Mouse (Mus musculus) midbrain, embryonic 16.5 days (tissue): ENCODE results near the gene Gtf2h3. TPM values are rescaled to one million over a fixed set of nuclear protein-coding genes. Genes with fewer than 3 reads are reported as not detected.

Source experiments
- ATAC-seq: fragments of 200-750 bp; cut with Nextera tagmentation; 2 replicates; pipeline ENCODE4 v1.8.0; 2017; ENCODE audit warnings: moderate TSS enrichment
- H3K27ac ChIP-seq: fragments of 300-500 bp; sonication (generic); 2 replicates; pipeline ENCODE4 v1.5.1; 2014; ENCODE audit warnings: mild to moderate bottlenecking, low read length, mixed read lengths
- H3K27me3 ChIP-seq: fragments of 300-500 bp; sonication (generic); 2 replicates; pipeline ENCODE4 v1.6.1; 2014; ENCODE audit warnings: low read depth, low read length, mixed read lengths; ENCODE audit not compliant: control insufficient read depth, insufficient read depth
- H3K36me3 ChIP-seq: fragments of 300-500 bp; sonication (generic); 2 replicates; pipeline ENCODE4 v1.6.1; 2014; ENCODE audit warnings: mild to moderate bottlenecking, low read length, moderate library complexity, mixed read lengths; ENCODE audit not compliant: control insufficient read depth, insufficient read depth
- H3K4me1 ChIP-seq: fragments of 300-500 bp; sonication (generic); 2 replicates; pipeline ENCODE4 v1.6.1; 2014; ENCODE audit warnings: mild to moderate bottlenecking, low read length, mixed read lengths; ENCODE audit not compliant: control insufficient read depth, insufficient read depth
- H3K4me2 ChIP-seq: fragments of 300-500 bp; sonication (generic); 2 replicates; pipeline ENCODE4 v1.6.1; 2014; ENCODE audit warnings: mild to moderate bottlenecking, low read length, mixed read lengths
- H3K4me3 ChIP-seq: fragments of 300-500 bp; sonication (generic); 2 replicates; pipeline ENCODE4 v1.5.1; 2014; ENCODE audit warnings: low read depth, mild to moderate bottlenecking, low read length, moderate library complexity, mixed read lengths
- H3K9ac ChIP-seq: fragments of 300-500 bp; sonication (generic); 2 replicates; pipeline ENCODE4 v1.6.1; 2014; ENCODE audit warnings: low read depth, low read length, mixed read lengths
- H3K9me3 ChIP-seq: fragments of 300-500 bp; sonication (generic); replicated peaks from 2 replicates; pipeline ENCODE4 v1.6.1; 2014; ENCODE audit warnings: mild to moderate bottlenecking, low read length, mixed read lengths; ENCODE audit not compliant: control insufficient read depth, poor library complexity, severe bottlenecking
- WGBS: fragments of 180-500 bp; shearing (Covaris S2); extraction: QIAGEN DNeasy Blood & Tissue Kit; methylation state at CpG from one replicate; pipeline ENCODE4 v1.1.7; 2014; 5-methylcytosine and 5-hydroxymethylcytosine counted together
- polyA plus RNA-seq: library from polyadenylated mRNA; unstranded; fragments of >200 nt; fragmentation: Nextera tagmentation; extraction: Ambion mirVana; gene quantifications from 2 replicates; pipeline ENCODE4 v1.2.1, GENCODE M21; 2015

Gtf2h3 gene
- polyA plus RNA-seq, 1 experiment from 2014 or later, result 48.6 TPM

DNA sequence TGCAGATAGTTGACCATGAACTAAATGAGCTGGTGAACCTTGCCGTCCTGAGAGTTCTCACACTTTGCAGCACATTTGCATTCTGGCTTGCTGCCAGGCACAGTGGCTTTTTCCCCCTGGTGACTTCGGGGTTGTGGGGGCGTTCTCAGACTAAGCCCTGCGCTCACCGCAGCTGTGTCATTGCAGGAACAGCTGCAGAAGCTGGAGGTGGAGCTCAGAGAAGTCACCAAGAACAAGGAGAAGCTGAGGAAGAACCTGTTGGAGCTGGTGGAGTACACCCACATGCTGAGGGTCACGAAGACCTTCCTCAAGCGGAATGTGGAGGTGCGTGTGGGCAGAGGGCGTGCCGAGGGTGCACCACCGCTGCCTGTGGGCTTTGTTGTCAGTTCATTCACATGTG, 58.4 kb downstream of the Gtf2h3 start:
- Histone ChIP-seq H3K9ac (no peak overlapping the region), H3K27me3 (no peaks in the 10 kb centered on the region), H3K9me3 (no peaks in the 10 kb centered on the region), H3K4me1 (no peaks in the 10 kb centered on the region), H3K36me3 (peaks cover 65% of the 10 kb centered on the region), H3K4me2 (no peak overlapping the region), H3K4me3 (no peak overlapping the region), H3K27ac (no peak overlapping the region)
- 86% methylated on average over 11 of the region's 11 CpGs for WGBS
- ATAC-seq, result no peak

DNA sequence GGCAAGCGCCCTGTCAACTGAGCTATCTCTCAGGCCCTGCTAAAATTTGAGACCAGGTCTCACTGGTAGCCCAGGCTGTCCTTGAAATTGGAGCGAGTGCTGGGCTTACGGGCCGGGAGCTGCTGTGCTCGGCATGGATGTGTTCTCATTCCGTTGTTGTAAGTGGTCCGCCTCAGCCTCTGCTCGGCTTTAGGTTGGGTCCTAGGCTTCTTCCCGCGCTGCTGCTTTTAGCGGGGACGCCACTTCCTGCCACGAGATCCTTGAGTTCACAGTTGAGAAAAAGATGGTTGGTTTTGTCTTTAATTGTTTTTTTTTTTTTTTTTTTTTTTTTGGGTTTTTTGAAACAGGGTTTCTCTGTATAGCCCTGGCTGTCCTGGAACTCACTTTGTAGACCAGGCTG, 58.9 kb downstream of the Gtf2h3 start:
- no peaks in the 10 kb centered on the region for H3K27me3 ChIP-seq
- no peaks in the 10 kb centered on the region for H3K9me3 ChIP-seq
- peaks cover 66% of the 10 kb centered on the region for H3K36me3 ChIP-seq
- no peak overlapping the region for H3K27ac ChIP-seq
- H3K4me3 ChIP-seq, result no peak overlapping the region
- no peak for ATAC-seq
- no peak overlapping the region for H3K4me2 ChIP-seq
- no peak overlapping the region for H3K9ac ChIP-seq
- WGBS, result 94% methylated on average over 13 of the region's 13 CpGs
- H3K4me1 ChIP-seq, result no peaks in the 10 kb centered on the region

Other genes with a start within 250 kb of the Gtf2h3 start
- 40.4 and 53.6 TPM in 2 replicates for gene Cdk2ap1, start 216.1 kb upstream of the Gtf2h3 start, polyA plus RNA-seq
- gene Sbno1, start 153.1 kb upstream of the Gtf2h3 start, polyA plus RNA-seq, result 94.5 and 113 TPM in 2 replicates
- gene Kmt5a, start 139.2 kb upstream of the Gtf2h3 start, polyA plus RNA-seq, result 12.3 and 15.4 TPM in 2 replicates
- 25.3 and 29.9 TPM in 2 replicates for gene Rilpl2, start 100.8 kb upstream of the Gtf2h3 start, polyA plus RNA-seq
- 19.9 and 21.7 TPM in 2 replicates for gene Snrnp35, start 96.0 kb upstream of the Gtf2h3 start, polyA plus RNA-seq
- 10.6 and 11.7 TPM in 2 replicates for gene Rilpl1, start 47.7 kb upstream of the Gtf2h3 start, polyA plus RNA-seq
- 340 and 348 TPM in 2 replicates for gene Tmed2, start 38.4 kb upstream of the Gtf2h3 start, polyA plus RNA-seq
- 25.7 and 27.8 TPM in 2 replicates for gene Ddx55, start 26.3 kb upstream of the Gtf2h3 start, polyA plus RNA-seq
- gene Eif2b1, start within 50 bp of the Gtf2h3 start, polyA plus RNA-seq, result 62.1 and 63.6 TPM in 2 replicates
- gene Atp6v0a2, start 49.4 kb downstream of the Gtf2h3 start, polyA plus RNA-seq, result 32.0 and 33.1 TPM in 2 replicates
- gene Dnah10, start 145.9 kb downstream of the Gtf2h3 start, polyA plus RNA-seq, result 0.16 and 0.20 TPM in 2 replicates